Mouse (Mus musculus): Measurements from ENCODE around the gene Kank1.
A peak's percentile ranks its signal among the peaks of the same experiment; 100 is the strongest.

Gene Kank1

DNA sequence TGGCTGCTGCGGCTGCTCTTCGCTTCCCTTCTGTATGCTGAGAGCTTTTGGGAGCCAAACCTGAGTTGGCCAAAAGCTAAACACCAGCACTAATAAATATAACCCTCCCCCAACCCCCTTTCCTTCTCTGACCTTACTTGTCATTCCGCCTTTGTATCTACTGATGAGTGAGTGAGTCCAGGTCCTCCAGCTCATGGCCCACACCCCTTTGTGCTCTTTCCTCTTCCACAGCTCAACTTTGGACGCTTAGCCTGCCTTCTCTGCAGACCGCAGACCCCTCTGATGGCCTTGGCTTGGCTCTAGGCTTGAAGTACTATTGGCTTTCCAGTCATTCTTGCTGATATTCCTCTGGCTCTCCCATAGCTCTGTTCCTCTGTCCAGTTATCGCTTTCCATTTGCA lies 16.4 kb downstream of the Kank1 start:
- no peak for DNase-seq (ENCODE audit: low spot score)

DNA sequence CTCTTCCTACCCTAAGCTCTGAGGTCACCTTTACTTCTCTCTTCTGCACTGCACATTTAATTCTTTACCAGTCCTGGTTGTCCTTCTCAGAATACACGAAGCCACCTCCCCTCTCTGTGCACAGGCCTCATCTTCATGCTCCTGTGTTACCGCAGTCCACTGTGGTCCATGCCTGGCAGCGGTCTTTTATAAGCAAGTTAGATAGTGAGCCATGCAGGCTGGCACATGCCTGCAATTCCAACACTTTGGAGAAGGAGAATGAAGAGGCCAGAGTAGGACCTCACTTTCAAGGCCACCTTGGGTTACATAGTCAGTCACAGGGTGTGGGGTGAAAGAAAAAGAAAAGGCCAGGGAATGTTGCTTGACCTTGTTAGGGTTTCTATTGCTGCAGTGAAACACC lies 16.9 kb downstream of the Kank1 start:
- DNase-seq (ENCODE audit: low spot score), result no peak

DNA sequence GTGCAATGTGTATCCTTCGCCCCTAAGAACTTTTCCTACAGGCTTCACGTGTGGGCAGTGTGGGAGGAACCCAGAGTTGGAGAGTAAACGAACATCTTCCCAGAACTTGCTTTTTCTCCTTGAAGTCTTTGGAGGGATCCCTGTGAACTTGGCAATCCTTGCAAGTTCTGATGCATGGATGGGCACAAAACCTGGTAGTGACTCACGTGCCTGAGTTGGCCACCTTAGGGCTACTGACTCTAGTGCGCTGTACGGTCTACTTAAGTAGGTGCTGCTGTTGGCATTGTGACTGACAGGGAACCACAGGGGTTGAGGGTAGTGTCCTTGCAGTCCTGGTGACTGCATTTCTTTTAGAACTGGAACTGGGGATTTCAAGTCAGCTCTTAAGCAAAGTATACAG lies 21.5 kb downstream of the Kank1 start:
- DNase-seq (ENCODE audit: low spot score), result no peak

DNA sequence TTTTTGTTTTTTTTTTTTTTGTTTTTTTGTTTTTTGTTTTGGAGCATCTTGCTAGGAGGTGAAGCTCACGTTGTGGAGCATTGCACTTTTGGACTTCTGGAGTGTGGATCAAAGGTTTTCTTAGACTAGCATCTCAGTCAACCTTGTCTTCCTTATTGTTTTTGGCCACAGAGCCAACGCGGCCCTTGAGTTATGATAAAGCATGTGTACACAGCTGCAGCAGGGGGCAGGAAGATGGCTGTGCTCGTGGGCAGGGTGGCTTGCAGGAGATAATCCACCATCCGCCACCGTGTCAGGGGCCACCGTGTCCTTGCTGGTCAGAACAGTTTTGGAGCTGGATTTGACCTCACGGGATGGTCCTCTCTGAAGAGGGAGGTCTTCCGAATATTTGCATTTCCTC lies 29.4 kb downstream of the Kank1 start:
- no peak for DNase-seq (ENCODE audit: low spot score)

DNA sequence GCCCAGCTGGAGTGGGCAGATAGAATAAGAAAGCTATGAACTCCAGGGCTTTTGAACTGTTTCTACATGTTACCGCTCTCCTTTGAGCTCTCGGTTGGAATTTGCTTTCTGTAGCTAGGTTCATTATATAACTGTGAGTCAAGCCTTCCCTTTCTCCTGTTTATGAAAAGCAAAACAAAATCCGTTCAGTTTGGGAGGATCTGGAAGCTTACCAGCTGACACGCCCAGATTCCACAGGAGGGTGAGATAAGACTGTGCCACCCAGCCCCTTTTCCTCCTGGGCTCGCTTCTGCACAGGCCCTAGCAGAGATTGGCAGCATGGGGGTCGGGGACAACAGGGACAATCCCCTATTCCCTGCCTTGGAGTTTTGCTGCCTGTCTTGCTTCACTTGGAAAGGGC lies 30.5 kb downstream of the Kank1 start:
- peak; percentile 13 for DNase-seq (ENCODE audit: low spot score)

DNA sequence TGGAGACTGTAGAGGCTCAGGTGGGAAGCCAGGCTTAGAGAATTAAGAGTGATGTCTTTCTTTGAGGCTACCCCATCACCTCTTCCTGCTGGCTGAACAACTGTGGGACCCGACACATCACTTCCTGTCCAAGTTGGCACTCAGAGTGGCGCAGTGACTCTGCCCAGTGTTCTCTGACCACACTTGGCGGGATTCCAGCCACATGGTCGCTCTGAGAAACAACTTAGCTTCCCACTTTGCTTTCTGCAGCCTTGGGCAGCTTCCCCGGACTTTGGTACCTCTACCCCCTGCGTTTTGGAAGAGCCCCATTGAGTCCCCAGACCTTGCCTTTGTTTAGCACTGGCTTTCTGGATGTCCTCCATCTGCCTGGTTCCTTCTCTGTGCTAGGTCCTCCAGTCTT lies 31.8 kb downstream of the Kank1 start:
- peak; percentile 9 for DNase-seq (ENCODE audit: low spot score)

DNA sequence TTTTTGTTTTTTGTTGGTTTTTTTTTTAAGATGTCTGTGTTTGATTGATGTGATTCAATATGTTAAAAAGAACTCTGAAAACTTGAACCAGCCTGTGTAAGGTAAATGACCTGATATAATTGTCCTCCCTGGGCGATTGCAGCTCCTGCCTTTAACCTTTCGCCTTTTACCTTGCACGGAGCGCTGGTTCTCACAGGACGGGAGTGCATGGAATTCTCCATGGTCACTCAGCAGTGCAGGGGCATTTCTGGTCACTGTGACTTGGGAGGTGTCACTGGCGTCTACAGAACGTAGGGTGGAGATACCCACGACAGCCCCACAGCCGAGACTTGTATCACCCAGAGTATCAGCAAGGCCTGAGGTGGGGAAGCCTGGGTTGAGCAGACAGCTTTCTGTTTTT lies 34.8 kb downstream of the Kank1 start:
- no peak for DNase-seq (ENCODE audit: low spot score)

DNA sequence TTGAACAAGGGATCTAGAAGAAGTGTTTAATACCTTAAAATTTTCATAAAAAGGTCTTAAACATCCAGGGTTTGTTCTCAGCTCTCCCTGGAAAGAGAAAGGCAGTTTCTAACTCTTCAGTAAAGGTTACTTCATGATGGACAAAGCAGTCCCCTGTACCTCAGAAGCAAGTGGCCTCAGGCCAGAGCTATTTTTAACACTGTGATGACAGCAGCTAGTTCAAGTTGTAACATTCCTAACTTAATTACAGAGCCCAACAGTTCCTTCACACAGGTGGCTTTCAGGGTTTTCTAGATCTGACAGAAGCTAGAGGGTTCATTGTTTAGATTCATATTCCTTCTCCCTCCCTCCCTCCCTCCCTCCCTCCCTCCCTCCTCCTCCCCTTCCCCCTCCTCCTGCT lies 36.4 kb downstream of the Kank1 start:
- DNase-seq (ENCODE audit: low spot score), result no peak

DNA sequence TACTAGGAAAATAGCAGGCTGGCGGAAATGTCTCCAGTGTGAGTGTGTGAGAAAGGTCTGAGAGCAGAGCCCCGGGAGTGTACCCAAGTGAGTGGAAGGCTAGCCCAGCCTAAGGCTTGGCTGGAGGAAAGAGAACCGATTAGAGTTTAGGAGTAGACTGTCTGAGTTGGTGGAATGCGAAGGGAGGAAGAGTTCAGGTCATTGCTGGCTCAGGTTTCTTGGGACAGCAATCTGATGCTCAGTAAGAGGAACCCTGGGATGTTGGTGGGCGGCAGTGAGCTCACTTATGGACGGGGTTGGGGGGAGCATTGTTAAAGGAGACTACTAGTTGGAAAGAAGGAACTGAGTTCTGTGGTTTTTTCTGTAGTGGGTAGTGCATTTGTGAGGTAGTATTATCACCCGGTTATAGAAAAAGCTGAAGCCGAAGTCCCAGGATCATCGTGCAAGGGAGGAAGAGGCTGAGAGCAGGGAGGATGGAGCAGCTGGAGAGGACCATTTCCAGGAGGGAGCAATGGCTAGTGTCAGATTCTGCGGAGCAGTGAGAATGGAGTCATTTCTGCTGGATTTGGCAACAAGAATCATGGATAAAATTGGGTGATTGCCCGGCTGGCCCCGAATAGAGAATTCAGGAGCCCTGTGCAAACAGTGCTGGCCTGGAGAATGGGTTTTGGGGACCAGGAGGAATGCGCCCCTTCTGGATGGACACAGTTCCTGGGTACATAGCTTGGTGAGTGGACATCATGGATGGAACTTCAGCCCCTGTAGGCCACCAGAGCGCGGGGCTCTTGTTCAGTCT lies 40.0 kb downstream of the Kank1 start:
- no peak for DNase-seq (ENCODE audit: low spot score)

DNA sequence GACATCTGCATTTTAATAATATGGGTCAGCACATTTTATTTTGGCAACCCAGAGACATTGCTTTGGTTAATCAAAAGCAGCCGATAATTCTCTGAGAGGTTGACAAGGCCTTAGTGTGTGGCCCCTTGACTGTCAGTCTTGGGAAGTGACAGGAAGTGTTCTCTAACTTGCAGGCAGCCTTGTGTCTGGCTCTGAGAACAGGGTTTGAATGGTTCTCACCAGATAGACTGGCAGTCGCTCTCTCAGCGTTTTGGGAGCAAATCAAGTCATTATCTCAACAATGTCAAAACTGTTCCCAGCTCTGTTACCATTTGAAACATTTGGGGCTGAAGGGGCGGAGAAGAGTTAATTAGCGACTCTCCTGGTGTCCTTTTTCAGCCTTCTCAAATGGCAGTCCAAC lies 41.0 kb downstream of the Kank1 start:
- no peak for DNase-seq (ENCODE audit: low spot score)

DNA sequence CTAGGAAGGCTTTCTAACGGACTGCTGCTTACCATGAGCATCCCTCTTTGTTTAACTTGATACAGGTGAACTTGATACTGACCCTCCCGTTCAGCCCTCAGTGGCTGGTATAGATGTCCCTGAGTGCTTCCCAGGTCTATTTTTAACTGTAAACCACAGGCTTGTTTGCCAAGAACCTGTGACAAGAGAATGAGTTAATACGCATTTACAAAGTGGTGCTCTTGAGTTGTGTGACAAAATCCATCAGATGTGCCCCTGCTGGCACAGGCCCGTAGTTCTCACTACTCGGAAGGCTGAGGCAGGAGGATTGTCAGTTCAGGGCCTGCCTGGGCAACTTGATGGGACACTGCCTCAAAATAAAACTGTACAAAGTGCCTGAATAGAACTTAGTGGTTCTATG lies 42.8 kb downstream of the Kank1 start:
- no peak for DNase-seq (ENCODE audit: low spot score)

DNA sequence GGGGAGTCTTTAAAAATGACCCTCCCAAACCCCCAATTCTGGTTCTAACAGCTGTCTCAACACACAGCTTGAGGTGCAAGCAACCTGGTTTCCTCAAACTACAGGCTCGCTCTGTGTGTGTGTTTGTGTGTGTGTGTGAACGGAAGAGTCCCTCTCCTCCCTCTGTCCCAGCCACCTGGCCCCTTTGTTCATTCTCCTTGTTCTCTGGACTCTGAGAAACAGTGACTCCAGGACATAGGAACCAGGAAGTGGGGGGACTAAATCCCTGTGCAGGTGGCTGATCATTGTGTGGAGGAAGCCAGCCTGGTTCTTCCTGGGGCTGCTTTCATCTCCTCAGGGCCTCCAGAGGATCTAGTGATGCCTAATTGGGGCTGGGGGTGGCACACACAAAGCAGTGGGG lies 46.9 kb downstream of the Kank1 start:
- no peak for DNase-seq (ENCODE audit: low spot score)

DNA sequence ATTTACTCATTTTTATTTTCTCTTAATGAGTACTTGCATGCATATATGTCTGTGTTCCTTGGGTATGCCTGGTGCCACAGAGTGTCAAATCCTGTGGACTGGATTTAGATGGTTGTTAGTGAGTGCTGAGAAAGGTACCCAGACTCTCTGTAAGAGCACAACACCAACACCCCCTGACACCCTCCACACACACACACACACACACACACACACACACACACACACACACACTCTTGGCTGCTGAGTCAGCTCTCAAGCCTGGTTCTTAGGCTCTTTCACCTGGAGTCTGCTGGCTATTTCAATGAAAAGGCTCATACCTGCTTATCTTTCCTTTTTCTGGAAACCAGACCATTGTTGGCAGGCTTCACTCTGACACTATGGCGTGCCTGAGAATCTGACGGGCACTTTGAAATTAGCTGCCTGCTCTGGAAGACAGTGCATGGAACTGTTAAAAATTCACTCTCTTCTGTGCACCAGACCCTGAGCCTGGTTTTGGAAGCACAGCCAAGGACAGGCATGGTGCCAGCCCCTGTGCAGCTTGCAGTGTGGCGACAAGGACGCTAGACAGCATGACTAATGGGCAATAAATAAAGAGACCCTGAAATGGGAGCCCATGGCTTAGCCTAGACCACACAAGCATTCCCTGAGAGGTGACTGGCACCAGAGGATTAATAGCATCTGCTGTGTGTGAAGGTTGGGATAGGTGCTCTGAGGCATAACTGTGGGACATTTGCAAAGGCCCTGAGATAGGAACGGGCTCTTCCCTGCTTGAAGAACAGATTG lies 49.2 kb downstream of the Kank1 start:
- no peak for DNase-seq (ENCODE audit: low spot score)

DNA sequence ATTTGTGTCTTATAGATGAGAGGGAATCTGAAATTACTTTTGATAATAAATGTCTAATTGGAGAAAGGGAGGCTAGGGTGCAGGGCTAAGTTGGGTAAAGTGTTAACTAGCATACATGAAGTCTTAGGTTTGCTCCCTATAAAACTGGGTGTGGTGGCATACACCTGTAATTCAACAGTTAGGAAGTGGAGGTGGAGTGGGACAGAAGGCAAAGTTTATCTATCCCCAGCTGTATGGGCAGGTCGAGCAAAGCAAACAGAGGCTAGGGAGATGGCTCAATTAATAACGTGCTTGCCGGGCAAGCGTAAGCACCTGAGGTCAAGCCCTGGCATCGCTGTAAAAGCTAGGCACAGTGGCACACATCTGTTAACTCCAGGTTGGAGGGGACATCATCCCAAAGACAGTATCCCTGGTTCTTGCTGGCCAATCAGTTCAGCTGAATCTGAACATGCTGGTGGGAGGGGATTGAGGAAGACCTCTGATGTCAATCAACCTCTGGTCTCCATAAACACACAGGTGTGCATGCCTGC lies 54.3 kb downstream of the Kank1 start:
- DNase-seq (ENCODE audit: low spot score), result no peak

DNA sequence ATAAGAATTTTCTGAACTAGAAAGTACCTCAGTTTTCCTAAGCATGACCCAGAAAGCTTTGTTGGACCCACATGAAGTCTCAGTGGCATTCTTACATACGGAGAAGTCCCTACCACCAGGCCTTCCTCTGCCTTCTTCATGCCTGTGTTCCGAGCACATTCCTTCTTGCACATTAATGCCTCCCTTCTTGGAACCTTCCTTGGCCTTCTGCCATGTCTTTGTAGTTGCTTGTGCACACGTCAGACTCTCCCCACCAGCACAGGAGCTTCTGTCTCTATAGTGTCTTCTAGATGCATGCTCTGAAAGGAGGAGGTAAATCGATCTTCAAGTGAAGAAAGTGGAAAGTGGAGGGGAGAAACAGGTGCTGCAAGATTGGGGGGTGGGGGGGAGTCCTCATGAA lies 58.4 kb downstream of the Kank1 start:
- no peak for DNase-seq (ENCODE audit: low spot score)

DNA sequence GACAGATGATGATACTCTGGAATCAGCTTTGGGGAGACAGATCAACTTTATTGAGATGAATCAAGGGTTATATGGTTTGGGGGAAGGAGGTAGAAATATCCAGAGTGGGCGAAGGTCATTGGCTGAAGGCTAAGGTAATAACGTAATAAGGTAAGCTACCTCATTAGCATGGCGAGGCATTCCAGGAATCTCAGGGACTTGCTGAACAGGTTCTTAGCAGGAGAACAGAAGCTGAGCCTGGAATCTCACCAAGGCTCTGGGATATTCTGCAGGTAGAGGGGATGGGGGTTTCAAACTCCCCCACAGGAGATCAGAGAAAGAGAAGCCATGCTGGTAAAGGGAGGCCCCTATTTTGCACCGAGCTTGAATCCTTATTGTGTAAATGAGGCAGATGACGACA lies 60.5 kb downstream of the Kank1 start:
- no peak for DNase-seq (ENCODE audit: low spot score)

DNA sequence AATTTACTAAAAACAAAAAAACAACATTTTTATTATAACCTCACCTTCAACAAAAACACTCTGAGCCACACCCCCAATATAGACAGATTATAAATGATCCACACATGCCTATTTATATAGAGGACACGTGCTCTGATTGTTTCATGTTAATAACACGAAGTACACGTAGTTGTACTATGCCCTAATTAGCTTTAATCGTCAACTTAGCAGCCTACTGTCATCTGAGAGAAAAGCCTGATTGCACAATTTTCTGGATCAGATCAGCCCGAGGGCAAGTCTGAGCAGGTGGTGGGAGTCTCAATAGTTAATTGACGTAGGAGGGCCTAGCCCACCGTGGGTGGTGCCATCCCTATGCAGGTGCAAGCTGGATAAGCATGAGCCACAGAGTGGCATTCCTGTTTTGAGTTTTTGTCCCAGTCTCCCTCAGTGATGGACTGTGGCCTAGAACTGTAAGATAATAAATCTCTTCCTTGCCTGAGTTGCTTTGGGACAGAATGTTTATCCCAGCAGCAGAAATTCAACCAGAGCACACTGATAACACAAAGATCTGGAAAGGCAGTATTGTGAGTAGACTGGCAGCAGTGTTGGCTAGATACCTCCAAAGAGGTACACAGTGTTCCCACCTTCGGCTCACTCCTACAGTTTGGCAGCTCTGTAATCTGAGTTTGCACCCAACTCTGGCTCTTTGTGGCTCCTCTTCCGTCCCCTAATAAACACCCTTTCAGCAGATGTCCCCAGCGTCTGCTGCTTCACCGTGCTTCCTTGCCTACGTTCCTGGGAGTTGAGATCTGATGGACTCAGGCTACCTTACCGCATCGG lies 63.3 kb downstream of the Kank1 start:
- no peak for DNase-seq (ENCODE audit: low spot score)

DNA sequence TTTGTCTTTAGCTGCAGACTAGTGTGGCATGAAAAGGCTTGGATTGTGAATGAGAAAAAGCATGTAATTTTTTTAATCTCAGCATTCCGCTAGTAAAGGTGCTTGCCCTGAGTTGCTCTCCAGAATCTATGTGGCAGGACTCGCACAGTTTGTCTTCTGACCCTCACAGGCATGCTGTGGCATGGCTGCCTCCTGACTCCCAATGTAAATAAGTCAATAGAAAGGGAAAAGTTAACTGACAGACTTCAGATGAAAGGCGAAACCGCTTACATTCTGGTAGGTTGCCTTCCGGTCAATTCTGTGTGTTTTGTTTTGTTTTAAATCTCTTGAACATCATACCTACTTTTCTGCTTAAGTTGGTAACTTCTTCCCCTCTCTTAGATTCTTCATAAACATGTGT lies 64.4 kb downstream of the Kank1 start:
- DNase-seq (ENCODE audit: low spot score), result no peak

DNA sequence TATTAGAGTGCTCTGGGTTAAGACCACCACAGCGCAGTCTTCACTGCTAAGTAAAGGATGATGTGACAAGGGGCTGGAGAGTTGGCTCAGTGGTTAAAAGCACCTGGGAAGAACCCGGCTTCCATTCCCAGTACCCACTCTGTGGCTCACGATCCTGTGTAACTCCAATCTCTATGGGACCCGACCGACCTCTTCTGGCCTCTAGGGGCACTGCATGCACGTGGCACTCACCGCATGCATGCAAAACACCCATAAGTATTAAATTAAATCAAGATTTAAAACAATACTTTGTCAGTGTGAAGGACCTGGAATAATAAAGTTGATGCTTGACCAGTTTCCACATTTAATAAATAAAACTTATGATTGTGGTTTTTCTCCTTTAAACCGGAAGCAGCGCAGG lies 69.5 kb downstream of the Kank1 start:
- no peak for DNase-seq (ENCODE audit: low spot score)

DNA sequence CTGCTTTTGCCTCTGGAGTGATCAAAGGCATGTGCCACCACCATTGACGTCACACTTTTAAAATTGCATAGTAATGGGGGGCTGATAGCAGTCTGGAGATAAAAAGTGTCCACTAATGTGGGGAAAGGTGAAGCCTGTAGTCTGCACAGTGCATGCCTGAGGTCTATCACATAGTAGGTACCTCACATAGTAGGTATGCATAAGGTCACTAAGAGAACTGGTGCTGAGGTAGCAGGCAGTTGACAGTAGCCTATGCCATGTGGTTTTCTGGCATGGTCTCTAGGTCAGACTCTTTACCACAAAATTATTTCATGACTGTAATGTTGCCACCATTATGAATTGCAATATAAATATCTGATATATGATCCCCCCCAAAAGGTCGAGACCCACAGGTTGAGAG lies 71.4 kb downstream of the Kank1 start:
- DNase-seq (ENCODE audit: low spot score), result no peak

DNA sequence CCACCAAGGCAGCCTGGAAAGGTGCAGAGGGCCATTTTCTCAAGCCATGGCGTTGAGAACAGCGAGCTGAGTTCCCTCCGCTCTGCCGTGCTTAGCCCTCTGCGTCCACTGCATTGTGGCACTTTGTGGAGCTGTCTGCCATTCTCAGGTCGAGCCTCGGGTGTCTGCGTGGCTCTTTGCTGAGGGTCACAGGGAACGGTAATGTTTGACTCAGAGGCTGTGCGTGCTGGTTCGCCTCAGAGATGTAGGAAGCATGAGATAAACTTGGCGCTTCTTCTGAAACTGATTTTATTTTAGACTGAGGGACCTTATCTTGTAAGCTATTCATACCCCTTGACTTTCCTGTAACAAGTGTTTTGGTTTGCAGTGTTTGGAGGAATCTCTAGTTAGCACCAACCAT lies 72.0 kb downstream of the Kank1 start:
- DNase-seq (ENCODE audit: low spot score), result no peak

DNA sequence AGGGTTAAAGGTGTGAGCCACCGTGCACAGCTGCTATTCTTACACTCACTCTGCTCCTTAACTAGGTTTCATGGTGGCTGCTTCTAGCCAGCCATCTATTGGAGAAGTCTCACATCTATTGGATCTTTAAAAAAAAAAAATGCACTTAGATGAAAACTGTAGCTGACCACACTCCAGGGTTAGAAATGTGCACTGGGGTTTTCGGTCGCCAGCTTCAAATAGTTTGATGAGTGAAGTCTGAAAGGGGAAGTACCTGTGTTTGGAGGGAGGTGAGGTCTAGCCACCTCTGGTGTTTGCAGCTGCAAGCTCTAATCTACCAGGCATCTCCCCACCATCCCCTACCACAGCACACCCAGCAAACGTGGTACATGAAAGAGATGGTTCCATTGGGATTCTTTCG lies 74.2 kb downstream of the Kank1 start:
- DNase-seq (ENCODE audit: low spot score), result no peak

DNA sequence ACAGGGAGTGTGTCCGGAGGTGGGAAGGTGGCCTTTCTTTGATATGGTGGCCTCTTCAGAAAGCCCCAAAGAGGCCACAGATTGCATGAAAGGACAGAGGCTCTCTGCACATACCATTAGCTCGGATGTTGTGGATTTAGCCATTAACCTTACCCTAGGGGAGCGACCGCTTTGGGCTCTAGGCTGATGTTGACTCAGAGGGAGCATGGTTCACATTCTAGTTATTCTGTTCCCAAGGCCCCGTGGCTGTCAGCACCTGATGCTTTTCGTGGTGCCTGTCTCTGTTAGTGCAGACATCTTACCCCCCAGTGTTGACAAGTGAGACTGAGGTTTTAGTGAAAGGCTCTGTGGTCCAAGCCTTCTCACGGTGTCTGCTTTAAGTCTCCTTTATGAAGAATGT lies 74.9 kb downstream of the Kank1 start:
- no peak for DNase-seq (ENCODE audit: low spot score)
